Mouse (Mus musculus) T-helper 2 cell (primary cell): ENCODE measurements at regions not wholly inside any gene's neighbourhood (a gene's known extent, or its start where the extent isn't known, plus 50 kb on each side); places are given as distances from the start of the nearest gene placed in this dataset.
"Not testable (repeated sequence)": the region's sequence is repeated elsewhere in the genome, so short reads cannot be mapped to it uniquely, and the experiment has no call there.

Experiments used
- in situ Hi-C: fragments of 300-600 bp; cut with MboI, MseI; formaldehyde crosslinking; loops from one replicate; pipeline ENCODE4 v1.15.1; 2025; ENCODE audit warnings: high pct_unique_total_duplicates

GRCm38 (mm10) chr13:97363765-97364164, 122.9 kb downstream of the Enc1 start:
- in situ Hi-C loops: no loop called here

GRCm38 (mm10) chr13:97363214-97363613, 122.3 kb downstream of the Enc1 start:
- in situ Hi-C loops: no loop called here

- in situ Hi-C loops: no loop called here
Measured at GRCm38 (mm10) chr13:97360551-97360950, 119.6 kb downstream of the Enc1 start.

GRCm38 (mm10) chr13:97358781-97359305, 117.9 kb downstream of the Enc1 start:
- in situ Hi-C loops: no loop called here

GRCm38 (mm10) chr13:97358261-97358660, 117.4 kb downstream of the Enc1 start:
- in situ Hi-C loops: no loop called here

- in situ Hi-C loops: no loop called here
Measured at GRCm38 (mm10) chr13:97356923-97357807, 116.3 kb downstream of the Enc1 start.

- in situ Hi-C loops: not testable (repeated sequence)
Measured at GRCm38 (mm10) chr13:97355411-97355810, 114.5 kb downstream of the Enc1 start.

- in situ Hi-C loops: no loop called here
Measured at GRCm38 (mm10) chr13:97347696-97348095, 106.8 kb downstream of the Enc1 start.

GRCm38 (mm10) chr13:97341218-97341889, 100.4 kb downstream of the Enc1 start:
- in situ Hi-C loops: no loop called here

- in situ Hi-C loops: no loop called here
Measured at GRCm38 (mm10) chr13:97337954-97338353, 97.0 kb downstream of the Enc1 start.

GRCm38 (mm10) chr13:97337296-97337731, 96.4 kb downstream of the Enc1 start:
- in situ Hi-C loops: no loop called here

- in situ Hi-C loops: no loop called here
Measured at GRCm38 (mm10) chr13:97333801-97334534, 93.1 kb downstream of the Enc1 start.

- in situ Hi-C loops: no loop called here
Measured at GRCm38 (mm10) chr13:97331072-97331471, 90.2 kb downstream of the Enc1 start.

- in situ Hi-C loops: not testable (repeated sequence)
Measured at GRCm38 (mm10) chr13:97321307-97321706, 80.4 kb downstream of the Enc1 start.

GRCm38 (mm10) chr13:97320756-97321155, 79.9 kb downstream of the Enc1 start:
- in situ Hi-C loops: no loop called here

GRCm38 (mm10) chr13:97320298-97320697, 79.4 kb downstream of the Enc1 start:
- in situ Hi-C loops: no loop called here

- in situ Hi-C loops: no loop called here
Measured at GRCm38 (mm10) chr13:97317633-97318032, 76.7 kb downstream of the Enc1 start.

GRCm38 (mm10) chr13:97312420-97313370, 71.8 kb downstream of the Enc1 start:
- in situ Hi-C loops: no loop called here

GRCm38 (mm10) chr13:97311340-97311739, 70.4 kb downstream of the Enc1 start:
- in situ Hi-C loops: no loop called here

- in situ Hi-C loops: no loop called here
Measured at GRCm38 (mm10) chr13:97310855-97311189, 69.9 kb downstream of the Enc1 start.
